Mouse (Mus musculus): Measurements from ENCODE around the gene Lca5. TPM values are rescaled to one million over a fixed set of nuclear protein-coding genes. Genes with fewer than 3 reads are reported as not detected.

Lca5 gene
- polyA plus RNA-seq, 1 experiment from 2014 or later: 2.9 TPM

- H3K9ac ChIP-seq (ENCODE audit: low read depth, low read length): no peak overlapping the region
- ATAC-seq: no peak
- 95% methylated on average over 1 of the region's 1 CpGs for WGBS
Observed at GRCm38 (mm10) chr9:83368234-83368633, 72.7 kb downstream of the Lca5 start.

GRCm38 (mm10) chr9:83355802-83356201, 85.1 kb downstream of the Lca5 start:
- H3K4me2 ChIP-seq (replicated peaks; ENCODE audit: low read depth): no peak overlapping the region
- H3K36me3 ChIP-seq (ENCODE audit: control insufficient read depth, insufficient read depth): no peaks in the 10 kb centered on the region
- no peaks in the 10 kb centered on the region for H3K9me3 ChIP-seq (ENCODE audit: control insufficient read depth)
- no peak overlapping the region for H3K9ac ChIP-seq (ENCODE audit: low read depth, low read length)
- no peak overlapping the region for H3K27ac ChIP-seq (ENCODE audit: low read depth, low read length)
- WGBS: 66% methylated on average over 4 of the region's 4 CpGs
- TF ChIP-seq CTCF (IDR thresholded peaks at IDR 0.05; ENCODE audit: low read depth): no peak
- ATAC-seq: no peak
- H3K4me3 ChIP-seq (ENCODE audit: low read depth, low read length): no peak overlapping the region
- no peaks in the 10 kb centered on the region for H3K4me1 ChIP-seq (replicated peaks; ENCODE audit: control insufficient read depth, insufficient read depth, low read length)
- H3K27me3 ChIP-seq (replicated peaks; ENCODE audit: control insufficient read depth, insufficient read depth, low read length): no peaks in the 10 kb centered on the region

More at GRCm38 (mm10) chr9:83368234-83368633, 72.7 kb downstream of the Lca5 start:
- no peak overlapping the region for H3K27ac ChIP-seq (ENCODE audit: low read depth, low read length)
- H3K4me1 ChIP-seq (replicated peaks; ENCODE audit: control insufficient read depth, insufficient read depth, low read length): no peaks in the 10 kb centered on the region
- no peaks in the 10 kb centered on the region for H3K27me3 ChIP-seq (replicated peaks; ENCODE audit: control insufficient read depth, insufficient read depth, low read length)
- H3K36me3 ChIP-seq (ENCODE audit: control insufficient read depth, insufficient read depth): no peaks in the 10 kb centered on the region
- peak; percentile 68 for TF ChIP-seq CTCF (IDR thresholded peaks at IDR 0.05; ENCODE audit: low read depth)
- H3K4me3 ChIP-seq (ENCODE audit: low read depth, low read length): no peak overlapping the region
- H3K4me2 ChIP-seq (replicated peaks; ENCODE audit: low read depth): no peak overlapping the region
- H3K9me3 ChIP-seq (ENCODE audit: control insufficient read depth): no peaks in the 10 kb centered on the region

GRCm38 (mm10) chr9:83353316-83353715, 87.6 kb downstream of the Lca5 start:
- Histone ChIP-seq H3K4me3 (ENCODE audit: low read depth, low read length) (no peak overlapping the region), H3K9me3 (ENCODE audit: control insufficient read depth) (no peaks in the 10 kb centered on the region), H3K4me1 (replicated peaks; ENCODE audit: control insufficient read depth, insufficient read depth, low read length) (no peaks in the 10 kb centered on the region), H3K27ac (ENCODE audit: low read depth, low read length) (no peak overlapping the region), H3K36me3 (ENCODE audit: control insufficient read depth, insufficient read depth) (no peaks in the 10 kb centered on the region), H3K27me3 (replicated peaks; ENCODE audit: control insufficient read depth, insufficient read depth, low read length) (no peaks in the 10 kb centered on the region), H3K9ac (ENCODE audit: low read depth, low read length) (no peak overlapping the region), H3K4me2 (replicated peaks; ENCODE audit: low read depth) (no peak overlapping the region)
- 69% methylated on average over 7 of the region's 7 CpGs for WGBS
- no peak for TF ChIP-seq CTCF (IDR thresholded peaks at IDR 0.05; ENCODE audit: low read depth)
- ATAC-seq: no peak

- Histone ChIP-seq H3K4me3 (ENCODE audit: low read depth, low read length) (no peak overlapping the region), H3K36me3 (ENCODE audit: control insufficient read depth, insufficient read depth) (no peaks in the 10 kb centered on the region), H3K4me2 (replicated peaks; ENCODE audit: low read depth) (no peak overlapping the region), H3K9me3 (ENCODE audit: control insufficient read depth) (no peaks in the 10 kb centered on the region), H3K9ac (ENCODE audit: low read depth, low read length) (no peak overlapping the region), H3K27me3 (replicated peaks; ENCODE audit: control insufficient read depth, insufficient read depth, low read length) (no peaks in the 10 kb centered on the region), H3K27ac (ENCODE audit: low read depth, low read length) (no peak overlapping the region; the same call in 1 of the 2 replicates), H3K4me1 (replicated peaks; ENCODE audit: control insufficient read depth, insufficient read depth, low read length) (no peaks in the 10 kb centered on the region)
- ATAC-seq: no peak
- 62% methylated on average over 5 of the region's 5 CpGs for WGBS
- no peak for TF ChIP-seq CTCF (IDR thresholded peaks at IDR 0.05; ENCODE audit: low read depth)
Observed at GRCm38 (mm10) chr9:83351171-83351570, 89.8 kb downstream of the Lca5 start.

GRCm38 (mm10) chr9:83350613-83351012, 90.3 kb downstream of the Lca5 start:
- Histone ChIP-seq H3K4me1 (replicated peaks; ENCODE audit: control insufficient read depth, insufficient read depth, low read length) (no peaks in the 10 kb centered on the region), H3K27ac (ENCODE audit: low read depth, low read length) (no peak overlapping the region), H3K4me2 (replicated peaks; ENCODE audit: low read depth) (no peak overlapping the region), H3K36me3 (ENCODE audit: control insufficient read depth, insufficient read depth) (no peaks in the 10 kb centered on the region), H3K9ac (ENCODE audit: low read depth, low read length) (no peak overlapping the region), H3K27me3 (replicated peaks; ENCODE audit: control insufficient read depth, insufficient read depth, low read length) (no peaks in the 10 kb centered on the region), H3K9me3 (ENCODE audit: control insufficient read depth) (no peaks in the 10 kb centered on the region), H3K4me3 (ENCODE audit: low read depth, low read length) (no peak overlapping the region)
- WGBS: 29% methylated on average over 5 of the region's 5 CpGs
- peak; percentile 52 for TF ChIP-seq CTCF (IDR thresholded peaks at IDR 0.05; ENCODE audit: low read depth)
- no peak for ATAC-seq

GRCm38 (mm10) chr9:83349905-83350304, 91.0 kb downstream of the Lca5 start:
- Histone ChIP-seq H3K4me1 (replicated peaks; ENCODE audit: control insufficient read depth, insufficient read depth, low read length) (no peaks in the 10 kb centered on the region), H3K36me3 (ENCODE audit: control insufficient read depth, insufficient read depth) (no peaks in the 10 kb centered on the region), H3K27me3 (replicated peaks; ENCODE audit: control insufficient read depth, insufficient read depth, low read length) (no peaks in the 10 kb centered on the region), H3K4me3 (ENCODE audit: low read depth, low read length) (no peak overlapping the region), H3K27ac (ENCODE audit: low read depth, low read length) (no peak overlapping the region), H3K9ac (ENCODE audit: low read depth, low read length) (no peak overlapping the region), H3K9me3 (ENCODE audit: control insufficient read depth) (no peaks in the 10 kb centered on the region), H3K4me2 (replicated peaks; ENCODE audit: low read depth) (no peak overlapping the region)
- no peak for TF ChIP-seq CTCF (IDR thresholded peaks at IDR 0.05; ENCODE audit: low read depth)
- no peak for ATAC-seq
- WGBS: 9% methylated on average over 1 of the region's 1 CpGs

GRCm38 (mm10) chr9:83349504-83349903, 91.4 kb downstream of the Lca5 start:
- Histone ChIP-seq H3K4me2 (replicated peaks; ENCODE audit: low read depth) (no peak overlapping the region), H3K4me3 (ENCODE audit: low read depth, low read length) (no peak overlapping the region), H3K4me1 (replicated peaks; ENCODE audit: control insufficient read depth, insufficient read depth, low read length) (no peaks in the 10 kb centered on the region), H3K9ac (ENCODE audit: low read depth, low read length) (no peak overlapping the region), H3K27me3 (replicated peaks; ENCODE audit: control insufficient read depth, insufficient read depth, low read length) (no peaks in the 10 kb centered on the region), H3K27ac (ENCODE audit: low read depth, low read length) (no peak overlapping the region; the same call in 1 of the 2 replicates), H3K9me3 (ENCODE audit: control insufficient read depth) (no peaks in the 10 kb centered on the region), H3K36me3 (ENCODE audit: control insufficient read depth, insufficient read depth) (no peaks in the 10 kb centered on the region)
- TF ChIP-seq CTCF (IDR thresholded peaks at IDR 0.05; ENCODE audit: low read depth): no peak
- ATAC-seq: no peak
- 19% methylated on average over 3 of the region's 3 CpGs for WGBS

All from intestine, postnatal 0 days (tissue).